Mouse (Mus musculus) frontal cortex, postnatal 36 days (tissue): ENCODE measurements around the gene Aacs.
"Not testable (repeated sequence)": the region's sequence is repeated elsewhere in the genome, so short reads cannot be mapped to it uniquely, and the experiment has no call there.

Source experiments
- DNase-seq, 2 experiments: peaks; one replicate each; pipeline ENCODE4 v3.0.0; 2022; ENCODE audit warnings: low spot score in 2 of 2

Gene Aacs

DNA sequence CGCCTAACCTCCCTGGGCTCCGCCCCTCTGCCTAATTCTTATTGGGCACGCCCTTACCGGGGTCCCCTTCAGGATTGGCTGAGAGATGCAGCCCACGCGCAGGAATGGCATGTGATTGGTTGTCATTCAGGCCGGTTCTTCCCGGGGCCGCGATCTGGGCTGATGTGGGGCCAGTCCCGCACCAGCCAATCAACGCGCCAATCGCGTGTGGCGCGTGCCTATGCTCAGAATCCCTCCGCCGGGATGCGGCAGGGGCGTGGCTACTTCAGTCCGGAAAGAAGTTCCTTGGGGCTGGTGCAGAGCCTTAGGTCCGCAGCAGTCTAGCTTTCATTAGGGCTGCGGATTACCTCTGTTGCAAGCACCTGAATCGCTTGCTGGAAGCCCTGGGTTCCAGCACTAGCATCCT, 9.9 kb upstream of the Aacs start:
- DNase-seq = peak; percentile 95 to 98

DNA sequence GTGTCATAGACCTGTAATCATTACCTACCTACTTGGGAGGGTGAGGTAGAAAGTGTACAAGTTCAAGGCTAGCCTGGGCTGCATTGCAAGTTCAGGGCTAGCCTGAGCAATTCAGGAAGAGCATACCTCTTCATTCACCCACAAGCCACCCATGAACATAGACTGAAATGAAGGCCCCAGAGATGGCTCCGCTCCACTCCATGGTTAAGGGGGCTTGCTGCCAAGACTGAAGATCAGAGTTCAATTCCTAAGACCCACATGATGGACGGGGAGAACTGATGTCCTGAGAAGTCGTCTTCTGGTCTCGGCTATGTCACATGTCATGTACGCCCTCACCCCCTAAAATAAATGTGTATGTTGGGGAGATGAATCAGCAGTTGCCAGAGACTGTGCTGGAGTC, 9.1 kb upstream of the Aacs start:
- DNase-seq = no peak

DNA sequence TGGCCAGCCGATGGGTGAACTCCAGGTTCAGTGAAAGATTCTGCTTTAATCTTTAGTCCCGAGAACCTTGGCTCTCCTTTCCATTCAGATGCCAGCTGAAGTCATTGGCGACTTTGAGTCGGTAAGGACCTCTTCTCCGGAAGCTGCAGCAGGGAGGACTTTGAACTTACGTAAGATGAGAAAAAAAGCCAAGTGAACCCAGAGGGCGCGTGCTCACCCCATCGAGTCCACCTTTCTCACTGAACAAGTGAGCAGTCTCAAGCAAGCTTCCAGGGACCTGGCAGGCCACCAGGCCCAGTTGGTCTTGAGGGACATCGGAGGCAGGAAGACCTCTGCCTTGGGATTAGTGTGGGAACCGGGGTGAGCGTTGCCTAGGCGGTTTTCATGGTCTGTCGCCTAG, 8.4 kb upstream of the Aacs start:
- no peak for DNase-seq

DNA sequence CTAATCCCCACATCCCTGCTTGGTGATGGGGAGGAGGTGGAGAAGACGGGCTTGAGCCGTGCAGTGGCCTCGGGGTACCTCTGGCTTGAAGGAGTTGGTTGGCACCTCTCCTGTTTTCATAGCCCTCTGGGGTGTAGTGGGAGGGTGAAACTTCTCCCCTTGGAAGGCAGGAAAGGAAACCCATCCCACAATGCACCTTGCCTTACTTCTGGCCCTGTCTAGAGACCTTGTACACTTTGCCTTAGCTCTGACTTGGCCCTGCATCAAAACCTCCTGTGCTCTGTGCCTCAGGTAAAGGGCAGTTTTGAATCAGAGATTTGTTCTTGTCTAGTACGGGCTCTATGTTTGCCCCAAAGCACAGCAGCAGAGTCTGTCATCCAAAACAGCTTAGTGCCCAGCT, 4.9 kb upstream of the Aacs start:
- no peak for DNase-seq

DNA sequence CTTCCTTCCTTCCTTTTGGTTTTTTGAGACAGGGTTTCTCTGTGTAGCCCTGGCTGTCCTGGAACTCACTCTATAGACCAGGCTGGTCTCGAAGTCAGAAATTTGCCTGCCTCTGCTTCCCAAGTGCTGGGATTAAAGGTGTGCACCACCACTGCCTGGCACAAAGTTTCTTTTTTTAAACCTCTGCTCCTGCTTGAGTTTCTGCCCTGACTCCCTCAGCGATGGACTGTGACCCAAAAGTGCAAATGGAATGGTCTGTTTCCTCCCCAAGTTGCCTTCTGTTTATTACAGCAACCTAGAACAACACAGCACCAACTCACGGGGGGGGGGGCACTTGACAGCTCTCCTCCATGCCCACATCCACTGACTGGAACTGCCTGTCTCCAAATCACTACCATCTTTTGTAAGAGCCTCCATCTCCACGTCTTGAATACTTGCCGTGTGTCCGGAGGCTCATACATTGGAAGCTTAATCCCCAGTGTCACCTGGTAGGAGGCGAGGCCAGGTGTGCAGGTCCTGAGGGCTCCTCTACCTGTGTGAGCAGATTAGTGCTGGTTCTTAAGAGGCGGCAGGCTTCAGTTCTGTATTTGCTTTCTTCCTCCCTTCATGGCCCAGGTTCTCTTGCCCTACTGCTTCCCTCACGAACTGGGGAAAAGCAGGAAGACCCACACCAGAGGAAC, 2.7 kb upstream of the Aacs start:
- no peak for DNase-seq

DNA sequence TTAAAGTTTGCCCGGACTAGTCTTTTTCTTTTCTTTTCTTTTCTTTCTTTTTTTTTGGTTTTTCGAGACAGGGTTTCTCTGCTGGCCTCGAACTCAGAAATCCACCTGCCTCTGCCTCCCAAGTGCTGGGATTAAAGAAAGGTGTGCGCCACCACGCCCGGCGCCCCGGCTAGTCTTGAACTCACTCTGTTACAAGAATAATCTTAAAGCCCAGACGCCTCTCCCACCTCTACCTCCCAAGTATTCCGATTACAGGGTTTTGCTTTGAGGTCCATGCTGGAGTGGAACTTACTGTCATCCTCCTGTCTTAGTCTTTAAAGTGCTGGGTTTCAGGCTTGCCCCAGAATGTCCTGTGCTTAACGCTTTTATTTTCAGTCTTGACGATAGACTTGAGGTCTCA, 584 bp upstream of the Aacs start:
- no peak for DNase-seq

DNA sequence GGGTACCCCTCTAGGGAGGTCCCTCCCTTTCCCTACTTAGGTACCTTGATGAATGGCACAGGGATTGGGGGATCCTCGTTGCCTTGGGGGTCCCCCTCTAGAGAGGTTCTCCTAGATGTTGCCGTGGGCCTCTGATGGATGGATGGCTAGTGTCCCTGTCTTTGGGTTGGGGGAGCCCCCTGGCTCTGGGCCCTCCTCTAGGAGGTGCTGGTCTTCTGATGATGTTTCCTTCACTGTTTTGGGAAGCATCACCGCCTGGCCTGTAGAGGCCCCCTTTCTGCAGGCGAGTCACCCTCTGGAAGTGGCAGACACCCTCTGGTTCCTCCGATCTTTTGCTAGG, 642 bp downstream of the Aacs start:
- DNase-seq = peak; percentile 47 to 59

DNA sequence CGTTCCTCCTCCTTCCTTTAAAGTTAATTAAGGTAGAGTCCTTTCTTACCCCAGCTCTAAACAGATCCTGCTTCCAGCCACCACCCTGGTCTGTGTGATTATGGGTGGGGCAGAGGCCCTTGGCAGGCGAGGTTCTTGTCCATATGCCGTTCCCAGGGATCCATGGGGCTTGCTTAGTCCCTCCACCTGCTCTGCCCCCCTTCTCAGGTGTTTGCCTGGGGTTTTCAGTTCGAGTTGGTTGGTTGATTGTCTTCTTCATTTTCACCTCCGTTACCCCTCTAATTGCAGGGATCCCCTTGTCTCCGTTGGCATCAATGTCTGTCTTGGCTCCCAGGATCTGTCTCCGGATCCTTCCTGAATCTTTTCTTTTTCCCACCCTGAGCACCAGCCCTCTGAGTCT, 1.2 kb downstream of the Aacs start:
- no peak for DNase-seq

DNA sequence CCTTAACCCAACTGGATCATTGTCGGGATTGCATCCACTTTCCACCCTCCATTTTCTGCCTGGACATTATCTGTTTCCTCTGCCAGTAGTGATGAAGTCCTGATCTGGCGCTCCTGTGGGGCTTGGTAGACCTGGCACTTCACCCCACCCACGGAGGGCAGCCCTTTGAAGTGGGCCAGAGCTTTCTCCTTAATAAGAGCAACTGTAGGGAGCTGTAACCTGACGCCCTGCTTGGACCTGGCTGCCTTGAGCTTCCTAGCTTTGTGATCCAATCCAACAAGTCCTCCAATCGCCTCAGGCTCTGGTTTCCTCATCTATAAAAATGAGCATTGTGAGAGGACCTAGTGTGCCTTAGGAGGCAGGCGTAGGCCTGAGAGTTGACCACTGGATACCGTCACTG, 1.9 kb downstream of the Aacs start:
- no peak for DNase-seq

DNA sequence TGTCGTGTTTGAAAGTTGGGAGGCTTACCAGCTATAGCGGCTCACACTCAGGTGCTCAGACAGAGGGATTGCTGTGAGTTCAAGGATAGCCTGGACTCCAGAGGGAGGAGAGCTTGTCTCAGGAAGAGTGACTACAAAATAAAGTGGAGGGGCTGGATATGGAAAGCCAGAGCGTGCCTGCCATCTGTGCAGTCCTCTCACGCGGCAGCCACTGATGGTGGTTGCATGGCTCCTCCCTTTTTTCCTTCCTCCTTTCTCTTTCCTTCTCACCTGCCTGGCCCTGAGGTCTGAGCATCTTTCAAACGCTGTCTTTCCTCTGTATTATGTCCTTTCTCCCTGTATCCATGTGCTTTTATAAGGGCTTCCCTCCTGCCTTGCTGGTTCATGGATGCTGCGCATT, 2.4 kb downstream of the Aacs start:
- no peak for DNase-seq

DNA sequence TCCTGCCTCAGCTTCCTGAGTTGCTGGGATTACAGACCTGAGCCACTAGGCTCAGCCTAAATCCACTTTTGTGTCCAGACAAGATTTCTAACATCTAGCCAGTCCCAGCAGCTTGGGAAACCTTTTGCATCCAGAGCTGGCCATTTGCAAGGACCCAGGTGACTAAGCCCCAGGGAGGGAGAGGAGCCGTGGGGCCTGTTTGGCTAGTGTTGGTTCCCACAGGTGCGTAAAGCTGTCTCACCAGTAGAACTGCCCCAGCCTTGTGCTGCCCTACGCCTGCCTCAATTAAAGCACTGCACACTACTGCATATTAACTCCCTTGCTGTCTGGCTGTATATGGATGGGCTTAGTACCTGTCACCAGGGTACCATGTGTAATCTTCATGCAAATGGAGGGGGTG, 3.8 kb downstream of the Aacs start:
- DNase-seq = no peak

DNA sequence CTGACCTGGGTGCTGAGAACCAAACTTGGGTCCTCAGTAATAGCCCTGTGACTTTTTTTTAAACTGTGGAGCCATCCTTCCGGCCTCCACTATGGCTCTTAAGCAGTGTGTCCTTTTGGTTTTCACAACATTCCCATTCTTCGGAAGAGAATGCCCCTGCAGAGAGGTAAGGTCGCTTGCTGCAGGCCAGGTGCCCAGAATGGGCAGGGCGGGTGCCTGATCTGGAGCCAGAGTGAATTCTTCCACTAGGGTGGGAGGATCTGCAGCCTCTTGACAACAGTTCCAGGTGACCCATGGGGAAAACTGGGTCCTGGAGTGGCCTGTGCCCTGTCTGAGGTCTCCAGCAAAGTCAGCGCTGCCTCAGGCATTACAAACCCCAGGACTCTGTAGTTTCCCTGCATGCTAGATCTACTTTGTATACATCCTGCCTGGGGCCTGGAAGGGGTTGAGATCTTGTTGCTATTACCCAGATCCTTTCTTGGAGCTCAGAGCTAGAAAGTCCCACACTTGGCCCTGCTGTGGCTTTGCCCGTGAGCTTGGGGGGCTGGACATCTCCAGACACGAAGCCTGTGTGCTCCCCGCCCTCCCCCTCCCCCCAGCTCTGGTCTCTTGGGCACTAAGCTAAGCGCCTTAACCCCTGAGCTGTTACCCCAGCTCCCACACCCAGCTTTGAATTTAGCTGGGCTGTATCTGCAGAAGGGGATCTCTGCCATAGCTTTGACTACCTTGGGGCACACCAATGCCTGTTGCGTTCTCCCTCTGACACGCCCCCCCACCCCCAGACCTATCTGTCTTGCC, 5.0 kb downstream of the Aacs start:
- no peak for DNase-seq

DNA sequence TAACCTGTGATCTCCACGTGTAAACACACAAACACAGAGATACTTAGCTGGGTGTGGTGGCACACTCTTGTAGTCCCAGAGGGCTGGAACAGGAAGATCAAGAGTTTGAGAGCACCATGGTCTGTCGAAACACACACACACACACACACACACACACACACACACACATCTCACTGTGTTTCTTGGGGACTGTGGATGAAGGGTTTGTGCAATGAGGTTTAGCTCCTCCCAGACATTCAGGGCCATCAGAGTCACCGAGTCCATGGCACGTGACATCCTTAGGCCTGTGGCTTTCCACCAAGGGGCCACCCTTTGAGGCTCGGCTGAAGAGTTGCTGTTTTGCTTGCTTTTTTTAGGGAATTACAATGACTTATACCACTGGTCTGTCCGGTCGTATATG, 6.9 kb downstream of the Aacs start:
- no peak for DNase-seq

DNA sequence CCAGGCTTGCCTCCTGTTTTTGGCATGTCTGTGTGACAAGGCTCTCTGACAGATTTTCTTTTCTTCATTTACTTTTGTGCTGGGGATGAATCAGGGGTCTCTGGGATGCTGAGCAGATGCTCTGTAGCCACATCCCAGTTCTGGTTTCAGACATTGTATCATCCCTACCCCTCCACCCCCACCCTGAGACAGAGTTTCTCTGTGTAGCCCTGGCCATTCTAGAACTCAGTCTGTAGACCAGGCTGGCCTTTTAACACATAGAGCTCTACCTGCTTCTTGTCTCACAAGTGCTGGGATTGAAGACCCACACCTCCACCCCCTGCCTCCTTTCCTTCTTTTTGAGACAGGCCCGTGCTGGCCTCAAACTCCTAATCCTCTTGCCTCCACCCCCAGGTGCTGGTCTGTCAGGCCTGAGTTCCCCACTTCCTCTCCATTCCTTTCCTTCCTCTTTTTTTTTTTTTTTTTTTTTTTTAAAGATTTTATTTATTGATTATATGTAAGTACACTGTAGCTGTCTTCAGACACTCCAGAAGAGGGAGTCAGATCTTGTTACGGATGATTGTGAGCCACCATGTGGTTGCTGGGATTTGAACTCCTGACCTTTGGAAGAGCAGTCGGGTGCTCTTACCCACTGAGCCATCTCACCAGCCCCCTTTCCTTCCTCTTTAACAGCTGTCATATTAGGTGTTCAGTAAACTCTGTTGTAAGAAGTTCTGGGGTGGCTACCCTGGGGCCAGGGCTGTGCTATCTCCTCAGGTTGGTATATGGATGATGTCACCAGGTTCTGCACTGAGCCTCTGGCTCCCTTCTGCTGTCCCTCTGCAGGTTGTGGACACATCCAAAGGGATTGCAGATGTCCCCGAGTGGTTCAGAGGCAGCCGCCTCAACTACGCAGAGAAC, 8.3 kb downstream of the Aacs start:
- DNase-seq = no peak

DNA sequence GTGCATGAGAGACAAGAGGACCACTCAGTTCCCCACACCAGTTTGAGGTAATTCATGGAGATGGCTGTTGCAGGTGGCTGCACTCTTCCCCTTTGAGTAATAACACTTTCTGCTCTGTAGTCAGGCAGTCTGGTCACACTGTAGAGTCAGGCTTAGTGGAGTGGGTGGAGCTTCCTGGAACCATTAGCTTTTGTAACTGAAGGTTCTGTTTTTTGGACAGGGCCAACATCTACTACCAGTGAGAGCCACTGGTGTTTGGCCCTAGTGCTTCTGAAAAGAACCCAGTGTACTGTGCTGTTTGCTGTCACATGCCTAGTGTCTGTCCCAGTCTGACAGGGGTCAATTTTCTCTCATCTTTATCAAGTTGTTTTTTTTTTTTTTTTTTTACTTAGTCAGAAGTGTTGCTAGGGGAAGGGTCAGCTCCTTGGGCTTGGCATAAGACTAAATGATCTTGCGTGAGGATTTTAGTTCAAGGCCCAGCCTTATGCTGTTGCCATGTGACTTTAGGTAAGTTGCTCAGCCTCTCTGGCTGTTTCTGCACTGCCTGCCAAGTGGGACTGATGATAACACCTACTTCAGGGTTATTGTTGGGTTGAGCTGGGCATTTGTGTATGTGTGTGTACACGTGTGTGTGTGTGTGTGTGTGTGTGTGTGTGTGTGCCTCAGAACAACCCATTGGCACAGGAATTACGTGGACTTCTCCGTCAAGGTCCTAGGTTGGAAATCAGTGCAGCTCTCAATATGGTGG, 9.6 kb downstream of the Aacs start:
- no peak for DNase-seq

DNA sequence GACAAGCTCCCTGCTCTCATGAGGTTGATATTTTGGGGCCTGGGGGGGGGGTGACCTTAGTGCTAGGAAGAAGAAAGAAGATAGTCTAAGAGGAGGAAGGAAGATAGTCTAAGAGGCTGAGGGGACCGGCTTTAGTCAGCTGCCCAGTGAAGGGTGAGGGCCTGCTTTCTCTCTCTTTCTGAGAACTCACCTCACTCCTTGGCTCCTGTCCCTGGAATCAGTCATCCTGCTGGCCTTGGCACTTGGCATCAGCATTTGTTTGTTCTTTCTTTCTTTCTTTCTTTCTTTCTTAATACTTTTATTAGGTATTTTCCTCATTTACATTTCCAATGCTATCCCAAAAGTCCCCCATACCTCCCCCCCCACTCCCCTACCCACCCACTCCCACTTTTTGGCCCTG, 10.5 kb downstream of the Aacs start:
- DNase-seq = no peak

DNA sequence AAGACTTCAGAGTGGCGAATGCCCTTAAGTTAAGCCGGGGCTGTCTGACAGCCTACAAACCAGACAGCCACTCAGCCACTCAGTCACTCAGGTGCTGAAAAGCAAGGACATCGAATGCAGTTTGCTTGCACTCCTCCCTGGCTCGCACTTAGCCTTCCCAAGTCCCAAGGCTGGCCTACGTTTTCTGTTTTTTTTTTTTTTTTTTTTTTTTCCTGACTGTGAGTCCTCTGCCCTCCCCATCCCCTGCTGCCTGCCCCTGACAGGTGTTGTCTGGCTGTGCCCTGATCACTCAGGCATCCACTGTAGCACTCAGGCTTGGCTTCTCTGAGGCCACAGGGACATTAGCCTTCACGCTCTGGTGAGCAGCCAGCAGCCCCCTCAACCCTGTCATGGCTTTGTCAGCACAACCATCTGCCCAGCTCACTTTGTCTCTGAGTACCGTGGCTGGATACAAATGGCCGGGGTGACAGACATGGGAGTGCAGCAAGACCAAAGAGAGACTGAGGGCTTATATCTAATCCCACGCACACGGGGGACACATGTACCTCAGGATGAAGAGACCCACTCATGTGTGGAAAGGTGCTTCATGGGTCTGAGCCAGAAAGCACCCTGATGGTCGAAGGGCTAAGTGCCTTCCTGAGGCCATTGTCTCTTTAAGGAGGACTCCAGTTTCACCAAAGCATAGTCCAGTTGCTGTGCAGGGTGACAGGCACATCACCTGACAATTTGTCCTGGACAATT, 11.9 kb downstream of the Aacs start:
- no peak for DNase-seq

DNA sequence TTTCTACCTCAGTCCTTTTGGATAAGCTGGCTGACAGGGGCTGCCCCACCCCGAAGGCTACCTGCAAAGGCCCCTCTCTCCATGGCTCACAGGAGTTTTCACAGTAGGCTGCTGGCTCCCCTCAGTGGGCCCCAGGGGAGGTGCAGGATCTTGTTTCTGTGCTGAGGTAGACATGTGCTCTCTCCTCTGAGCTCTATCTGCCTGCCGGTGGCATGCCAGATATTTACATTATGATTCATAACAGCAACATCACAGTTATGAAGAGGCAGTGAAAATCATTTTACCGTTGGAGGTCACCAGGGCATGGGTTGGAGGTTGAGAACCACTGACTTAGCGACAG, 12.5 kb downstream of the Aacs start:
- DNase-seq = no peak

DNA sequence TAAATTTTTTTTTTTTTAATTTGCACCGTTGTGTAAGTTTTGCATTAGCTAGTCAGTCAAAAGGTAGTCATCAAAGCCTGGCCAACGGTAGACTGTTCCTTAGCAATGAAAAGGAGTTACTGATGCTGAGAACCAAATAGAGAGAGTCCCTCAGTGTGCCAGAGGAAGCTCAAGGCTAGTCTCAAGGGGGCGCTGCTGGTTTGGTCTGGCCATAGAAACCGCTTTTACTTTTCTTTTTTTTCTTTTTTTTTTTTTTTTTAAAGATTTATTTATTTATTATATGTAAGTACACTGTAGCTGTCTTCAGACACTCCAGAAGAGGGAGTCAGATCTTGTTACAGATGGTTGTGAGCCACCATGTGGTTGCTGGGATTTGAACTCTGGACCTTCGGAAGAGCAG, 13.3 kb downstream of the Aacs start:
- not testable (repeated sequence) for DNase-seq

DNA sequence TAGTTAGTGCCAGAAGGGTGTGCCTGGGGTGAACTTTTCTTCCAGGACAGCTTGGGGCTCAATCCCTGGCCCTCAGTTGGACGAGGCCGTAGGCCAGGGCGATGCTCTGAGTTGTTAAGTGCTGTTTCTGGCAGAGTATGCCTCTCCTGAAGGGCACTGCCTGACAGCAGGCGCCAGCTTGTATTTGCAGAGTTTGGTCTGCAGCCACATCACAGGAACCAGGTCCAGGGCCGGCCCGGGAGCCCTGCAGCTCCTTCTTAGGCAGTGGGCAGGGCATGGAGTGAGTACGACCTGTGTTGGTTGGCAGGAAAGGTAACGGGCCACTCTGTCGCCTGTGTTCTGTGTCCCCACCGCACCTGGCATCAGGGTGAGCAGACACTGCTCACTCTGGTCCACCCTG, 15.5 kb downstream of the Aacs start:
- no peak for DNase-seq

DNA sequence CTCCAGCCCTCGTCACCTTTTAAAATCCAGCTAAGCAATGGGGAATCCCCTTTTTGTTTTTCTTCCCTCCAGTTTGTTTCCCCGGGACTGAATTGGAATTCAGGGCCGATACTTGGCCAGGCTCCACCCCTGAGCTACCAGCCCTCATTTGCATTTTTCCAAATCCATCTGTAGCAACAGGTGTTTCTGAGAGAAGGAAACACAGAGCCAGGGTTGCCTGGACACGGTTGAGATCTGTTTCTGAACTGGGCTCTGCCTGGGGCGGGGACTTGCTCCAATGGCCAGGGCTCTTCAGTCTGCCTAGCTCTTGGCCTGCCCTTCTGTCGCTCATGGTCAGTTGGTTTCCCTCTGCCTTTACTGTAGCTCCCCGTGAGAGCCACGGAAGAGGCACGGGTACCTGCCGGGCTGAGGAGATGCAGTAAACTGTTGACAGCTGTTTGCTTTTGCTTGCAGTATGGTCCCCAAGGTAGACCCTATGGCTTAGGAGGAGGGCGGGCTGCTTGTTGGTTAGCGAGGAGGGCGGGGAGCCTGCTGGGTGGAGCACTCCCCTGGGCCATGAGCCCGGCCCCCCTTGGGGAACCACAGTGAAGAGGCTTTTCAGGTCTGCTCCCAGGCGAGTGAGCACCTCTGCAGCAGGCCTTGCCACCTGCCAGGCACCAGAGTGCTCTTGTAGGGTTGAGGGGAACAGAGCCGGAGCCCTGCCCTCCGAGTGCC, 16.9 kb downstream of the Aacs start:
- no peak for DNase-seq
